Mouse (Mus musculus): ENCODE data around the gene Ifitm5. TPM values are rescaled to one million over a fixed set of nuclear protein-coding genes. Genes with fewer than 3 reads are reported as not detected.

The Ifitm5 gene
- total and polyA plus RNA-seq, 3 experiments: 0.31 to 1.1 TPM; not detected in 1

Other genes with a start within 250 kb of the Ifitm5 start
- gene Cyp2e1, start 186.6 kb downstream of the Ifitm5 start, total RNA-seq (2012; rRNA removed): not detected in 2 replicates
- gene Cyp2e1, start 186.6 kb downstream of the Ifitm5 start, polyA plus RNA-seq (2012; ENCODE audit: insufficient read depth in 1 of 2, insufficient read length in 2 of 2, low read depth in 1 of 2, low replicate concordance in 2 of 2, missing spikeins in 1 of 2): not detected
- gene Syce1, start 162.4 kb downstream of the Ifitm5 start, total RNA-seq (2012; rRNA removed): not detected in 2 replicates
- gene Syce1, start 162.4 kb downstream of the Ifitm5 start, polyA plus RNA-seq (2012; ENCODE audit: insufficient read depth in 1 of 2, insufficient read length in 2 of 2, low read depth in 1 of 2, low replicate concordance in 2 of 2, missing spikeins in 1 of 2): not detected
- gene Zfp941, start 128.1 kb downstream of the Ifitm5 start, total RNA-seq (2012; rRNA removed): not detected in 2 replicates
- gene Zfp941, start 128.1 kb downstream of the Ifitm5 start, polyA plus RNA-seq (2012; ENCODE audit: insufficient read depth in 1 of 2, insufficient read length in 2 of 2, low read depth in 1 of 2, low replicate concordance in 2 of 2, missing spikeins in 1 of 2): not detected
- gene Urah, start 115.3 kb downstream of the Ifitm5 start, total RNA-seq (2012; rRNA removed): not detected in 2 replicates
- not detected for gene Urah, start 115.3 kb downstream of the Ifitm5 start, polyA plus RNA-seq (2012; ENCODE audit: insufficient read depth in 1 of 2, insufficient read length in 2 of 2, low read depth in 1 of 2, low replicate concordance in 2 of 2, missing spikeins in 1 of 2)
- not detected in 2 replicates for gene Scgb1c1, start 104.7 kb downstream of the Ifitm5 start, total RNA-seq (2012; rRNA removed)
- gene Scgb1c1, start 104.7 kb downstream of the Ifitm5 start, polyA plus RNA-seq (2012; ENCODE audit: insufficient read depth in 1 of 2, insufficient read length in 2 of 2, low read depth in 1 of 2, low replicate concordance in 2 of 2, missing spikeins in 1 of 2): not detected
- not detected in 2 replicates for gene Odf3, start 102.5 kb downstream of the Ifitm5 start, total RNA-seq (2012; rRNA removed)
- not detected for gene Odf3, start 102.5 kb downstream of the Ifitm5 start, polyA plus RNA-seq (2012; ENCODE audit: insufficient read depth in 1 of 2, insufficient read length in 2 of 2, low read depth in 1 of 2, low replicate concordance in 2 of 2, missing spikeins in 1 of 2)
- not detected in 2 replicates for gene Gm45785, start 94.0 kb downstream of the Ifitm5 start, total RNA-seq (2012; rRNA removed)
- not detected for gene Gm45785, start 94.0 kb downstream of the Ifitm5 start, polyA plus RNA-seq (2012; ENCODE audit: insufficient read depth in 1 of 2, insufficient read length in 2 of 2, low read depth in 1 of 2, low replicate concordance in 2 of 2, missing spikeins in 1 of 2)
- 44.5 and 52.3 TPM in 2 replicates for gene Ric8a, start 93.3 kb downstream of the Ifitm5 start, total RNA-seq (2012; rRNA removed)
- 10 to 100 TPM in 1 of 2 experiments, not detected in 1; 63.4 TPM for gene Ric8a, start 93.3 kb downstream of the Ifitm5 start, polyA plus RNA-seq (2012; ENCODE audit: insufficient read depth in 1 of 2, insufficient read length in 2 of 2, low read depth in 1 of 2, low replicate concordance in 2 of 2, missing spikeins in 1 of 2)
- gene Bet1l, start 92.7 kb downstream of the Ifitm5 start, total RNA-seq (2012; rRNA removed): 12.1 and 16.0 TPM in 2 replicates
- gene Bet1l, start 92.7 kb downstream of the Ifitm5 start, polyA plus RNA-seq (2012; ENCODE audit: insufficient read depth in 1 of 2, insufficient read length in 2 of 2, low read depth in 1 of 2, low replicate concordance in 2 of 2, missing spikeins in 1 of 2): 10 to 100 TPM in 1 of 2 experiments, not detected in 1; 26.2 TPM
- gene Psmd13, start 68.3 kb downstream of the Ifitm5 start, total RNA-seq (2012; rRNA removed): 165 and 191 TPM in 2 replicates
- gene Psmd13, start 68.3 kb downstream of the Ifitm5 start, polyA plus RNA-seq (2012; ENCODE audit: insufficient read depth in 1 of 2, insufficient read length in 2 of 2, low read depth in 1 of 2, low replicate concordance in 2 of 2, missing spikeins in 1 of 2): 100 to 1,000 TPM in 1 of 2 experiments, not detected in 1; 215 TPM
- 16.0 and 16.1 TPM in 2 replicates for gene Sirt3, start 68.0 kb downstream of the Ifitm5 start, total RNA-seq (2012; rRNA removed)
- 10 to 100 TPM in 1 of 2 experiments, not detected in 1; 19.5 TPM for gene Sirt3, start 68.0 kb downstream of the Ifitm5 start, polyA plus RNA-seq (2012; ENCODE audit: insufficient read depth in 1 of 2, insufficient read length in 2 of 2, low read depth in 1 of 2, low replicate concordance in 2 of 2, missing spikeins in 1 of 2)
- not detected in 2 replicates for gene Cox8b, start 49.8 kb downstream of the Ifitm5 start, total RNA-seq (2012; rRNA removed)
- gene Cox8b, start 49.8 kb downstream of the Ifitm5 start, polyA plus RNA-seq (2012; ENCODE audit: insufficient read depth in 1 of 2, insufficient read length in 2 of 2, low read depth in 1 of 2, low replicate concordance in 2 of 2, missing spikeins in 1 of 2): not detected
- gene Nlrp6, start 29.4 kb downstream of the Ifitm5 start, total RNA-seq (2012; rRNA removed): not detected in 2 replicates
- gene Nlrp6, start 29.4 kb downstream of the Ifitm5 start, polyA plus RNA-seq (2012; ENCODE audit: insufficient read depth in 1 of 2, insufficient read length in 2 of 2, low read depth in 1 of 2, low replicate concordance in 2 of 2, missing spikeins in 1 of 2): not detected
- gene Pgghg, start 8.9 kb downstream of the Ifitm5 start, total RNA-seq (2012; rRNA removed): 3.0 and 3.2 TPM in 2 replicates
- gene Pgghg, start 8.9 kb downstream of the Ifitm5 start, polyA plus RNA-seq (2012; ENCODE audit: insufficient read depth in 1 of 2, insufficient read length in 2 of 2, low read depth in 1 of 2, low replicate concordance in 2 of 2, missing spikeins in 1 of 2): 1 to 10 TPM in 1 of 2 experiments, not detected in 1; 7.2 TPM
- gene Gm45717, start 5.6 kb upstream of the Ifitm5 start, total RNA-seq (2012; rRNA removed): not detected in 2 replicates
- not detected for gene Gm45717, start 5.6 kb upstream of the Ifitm5 start, polyA plus RNA-seq (2012; ENCODE audit: insufficient read depth in 1 of 2, insufficient read length in 2 of 2, low read depth in 1 of 2, low replicate concordance in 2 of 2, missing spikeins in 1 of 2)
- 177 and 213 TPM in 2 replicates for gene Ifitm2, start 5.7 kb upstream of the Ifitm5 start, total RNA-seq (2012; rRNA removed)
- gene Ifitm2, start 5.7 kb upstream of the Ifitm5 start, polyA plus RNA-seq (2012; ENCODE audit: insufficient read depth in 1 of 2, insufficient read length in 2 of 2, low read depth in 1 of 2, low replicate concordance in 2 of 2, missing spikeins in 1 of 2): 100 to 1,000 TPM in 1 of 2 experiments, not detected in 1; 317 TPM
- gene Ifitm1, start 16.9 kb upstream of the Ifitm5 start, total RNA-seq (2012; rRNA removed): 0.23 TPM in 1 of 2 replicates, not detected in the other
- not detected for gene Ifitm1, start 16.9 kb upstream of the Ifitm5 start, polyA plus RNA-seq (2012; ENCODE audit: insufficient read depth in 1 of 2, insufficient read length in 2 of 2, low read depth in 1 of 2, low replicate concordance in 2 of 2, missing spikeins in 1 of 2)
- 4.2 and 6.4 TPM in 2 replicates for gene Ifitm3, start 60.5 kb upstream of the Ifitm5 start, total RNA-seq (2012; rRNA removed)
- 10 to 100 TPM in 1 of 2 experiments, not detected in 1; 12.8 TPM for gene Ifitm3, start 60.5 kb upstream of the Ifitm5 start, polyA plus RNA-seq (2012; ENCODE audit: insufficient read depth in 1 of 2, insufficient read length in 2 of 2, low read depth in 1 of 2, low replicate concordance in 2 of 2, missing spikeins in 1 of 2)
- gene Ifitm6, start 67.6 kb upstream of the Ifitm5 start, total RNA-seq (2012; rRNA removed): not detected in 2 replicates
- not detected for gene Ifitm6, start 67.6 kb upstream of the Ifitm5 start, polyA plus RNA-seq (2012; ENCODE audit: insufficient read depth in 1 of 2, insufficient read length in 2 of 2, low read depth in 1 of 2, low replicate concordance in 2 of 2, missing spikeins in 1 of 2)
- gene Gm17387, start 78.8 kb upstream of the Ifitm5 start, total RNA-seq (2012; rRNA removed): not detected in 2 replicates
- not detected for gene Gm17387, start 78.8 kb upstream of the Ifitm5 start, polyA plus RNA-seq (2012; ENCODE audit: insufficient read depth in 1 of 2, insufficient read length in 2 of 2, low read depth in 1 of 2, low replicate concordance in 2 of 2, missing spikeins in 1 of 2)
- 0.78 and 0.81 TPM in 2 replicates for gene B4galnt4, start 110.8 kb upstream of the Ifitm5 start, total RNA-seq (2012; rRNA removed)
- gene B4galnt4, start 110.8 kb upstream of the Ifitm5 start, polyA plus RNA-seq (2012; ENCODE audit: insufficient read depth in 1 of 2, insufficient read length in 2 of 2, low read depth in 1 of 2, low replicate concordance in 2 of 2, missing spikeins in 1 of 2): 1 to 10 TPM in 1 of 2 experiments, not detected in 1; 8.0 TPM
- not detected in 2 replicates for gene Pkp3, start 127.9 kb upstream of the Ifitm5 start, total RNA-seq (2012; rRNA removed)
- not detected for gene Pkp3, start 127.9 kb upstream of the Ifitm5 start, polyA plus RNA-seq (2012; ENCODE audit: insufficient read depth in 1 of 2, insufficient read length in 2 of 2, low read depth in 1 of 2, low replicate concordance in 2 of 2, missing spikeins in 1 of 2)
- gene Sigirr, start 150.3 kb upstream of the Ifitm5 start, total RNA-seq (2012; rRNA removed): 8.3 and 8.6 TPM in 2 replicates
- 10 to 100 TPM in 1 of 2 experiments, not detected in 1; 17.5 TPM for gene Sigirr, start 150.3 kb upstream of the Ifitm5 start, polyA plus RNA-seq (2012; ENCODE audit: insufficient read depth in 1 of 2, insufficient read length in 2 of 2, low read depth in 1 of 2, low replicate concordance in 2 of 2, missing spikeins in 1 of 2)
- gene Ano9, start 167.5 kb upstream of the Ifitm5 start, total RNA-seq (2012; rRNA removed): 0.08 TPM in 1 of 2 replicates, not detected in the other
- under 1 TPM in 1 of 2 experiments, not detected in 1; 0.03 TPM for gene Ano9, start 167.5 kb upstream of the Ifitm5 start, polyA plus RNA-seq (2012; ENCODE audit: insufficient read depth in 1 of 2, insufficient read length in 2 of 2, low read depth in 1 of 2, low replicate concordance in 2 of 2, missing spikeins in 1 of 2)
- gene Ptdss2, start 172.1 kb upstream of the Ifitm5 start, total RNA-seq (2012; rRNA removed): 12.2 and 16.9 TPM in 2 replicates
- 10 to 100 TPM in 1 of 2 experiments, not detected in 1; 44.9 TPM for gene Ptdss2, start 172.1 kb upstream of the Ifitm5 start, polyA plus RNA-seq (2012; ENCODE audit: insufficient read depth in 1 of 2, insufficient read length in 2 of 2, low read depth in 1 of 2, low replicate concordance in 2 of 2, missing spikeins in 1 of 2)
- gene Rnh1, start 222.6 kb upstream of the Ifitm5 start, total RNA-seq (2012; rRNA removed): 69.6 and 71.4 TPM in 2 replicates
- gene Rnh1, start 222.6 kb upstream of the Ifitm5 start, polyA plus RNA-seq (2012; ENCODE audit: insufficient read depth in 1 of 2, insufficient read length in 2 of 2, low read depth in 1 of 2, low replicate concordance in 2 of 2, missing spikeins in 1 of 2): 10 to 100 TPM in 1 of 2 experiments, not detected in 1; 94.5 TPM
- gene Hras, start 243.7 kb upstream of the Ifitm5 start, total RNA-seq (2012; rRNA removed): 137 and 183 TPM in 2 replicates
- gene Hras, start 243.7 kb upstream of the Ifitm5 start, polyA plus RNA-seq (2012; ENCODE audit: insufficient read depth in 1 of 2, insufficient read length in 2 of 2, low read depth in 1 of 2, low replicate concordance in 2 of 2, missing spikeins in 1 of 2): 100 to 1,000 TPM in 1 of 2 experiments, not detected in 1; 149 TPM
- 1.0 and 1.6 TPM in 2 replicates for gene Lrrc56, start 243.9 kb upstream of the Ifitm5 start, total RNA-seq (2012; rRNA removed)
- gene Lrrc56, start 243.9 kb upstream of the Ifitm5 start, polyA plus RNA-seq (2012; ENCODE audit: insufficient read depth in 1 of 2, insufficient read length in 2 of 2, low read depth in 1 of 2, low replicate concordance in 2 of 2, missing spikeins in 1 of 2): 1 to 10 TPM in 1 of 2 experiments, not detected in 1; 5.5 TPM